Mouse (Mus musculus): ENCODE results near the gene Trnau1ap. TPM values are rescaled to one million over a fixed set of nuclear protein-coding genes. Genes with fewer than 3 reads are reported as not detected.
"Not testable (repeated sequence)": the region's sequence is repeated elsewhere in the genome, so short reads cannot be mapped to it uniquely, and the experiment has no call there.

Trnau1ap gene
- total RNA-seq, 1 experiment from 2014 or later = 33.2 TPM

DNA sequence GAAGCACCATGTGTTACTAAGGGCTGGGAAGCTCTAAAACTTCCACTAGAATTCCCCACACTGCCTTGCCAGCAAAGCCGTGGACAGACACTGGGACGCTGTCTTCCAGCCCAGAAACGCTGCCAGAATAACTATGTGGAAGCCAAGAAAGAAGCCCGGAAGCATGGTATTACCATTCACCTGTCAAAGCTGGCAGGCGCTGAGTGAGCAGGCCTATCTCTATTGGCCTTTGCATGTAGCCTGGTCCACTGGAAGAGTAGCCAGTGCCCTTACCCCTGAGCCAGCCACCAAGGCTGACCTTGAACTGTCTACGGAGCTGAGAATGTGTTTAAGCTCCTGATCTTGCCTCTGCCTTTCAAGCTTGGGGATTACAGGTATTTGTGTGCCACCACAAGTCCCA is 27.9 kb downstream of the Trnau1ap start:
- DNase-seq = peak; percentile 55

- no peak for DNase-seq
These were observed 29.5 kb downstream of the Trnau1ap start for GRCm38 (mm10) chr4:132299849-132300248.

- peak; percentile 39 for DNase-seq
These were observed 33.5 kb downstream of the Trnau1ap start for GRCm38 (mm10) chr4:132295696-132296390.

- DNase-seq = peak; percentile 11
These were observed 35.6 kb downstream of the Trnau1ap start for GRCm38 (mm10) chr4:132293682-132294240.

- DNase-seq = peak; percentile 77
These were observed 36.4 kb downstream of the Trnau1ap start for GRCm38 (mm10) chr4:132292988-132293387.

- DNase-seq = peak; percentile 4
These were observed 37.6 kb downstream of the Trnau1ap start for GRCm38 (mm10) chr4:132291624-132292335.

GRCm38 (mm10) chr4:132291056-132291455 is 38.3 kb downstream of the Trnau1ap start:
- no peak for DNase-seq

- DNase-seq = not testable (repeated sequence)
These were observed 40.5 kb downstream of the Trnau1ap start for GRCm38 (mm10) chr4:132288840-132289239.

GRCm38 (mm10) chr4:132275949-132276348 is 53.4 kb downstream of the Trnau1ap start:
- no peak for DNase-seq

GRCm38 (mm10) chr4:132274156-132274862 is 55.0 kb downstream of the Trnau1ap start, which contains the start of gene Taf12:
Gene Taf12 (plus strand): TSS chr4:132274375.
- DNase-seq = peak; percentile 96

DNA sequence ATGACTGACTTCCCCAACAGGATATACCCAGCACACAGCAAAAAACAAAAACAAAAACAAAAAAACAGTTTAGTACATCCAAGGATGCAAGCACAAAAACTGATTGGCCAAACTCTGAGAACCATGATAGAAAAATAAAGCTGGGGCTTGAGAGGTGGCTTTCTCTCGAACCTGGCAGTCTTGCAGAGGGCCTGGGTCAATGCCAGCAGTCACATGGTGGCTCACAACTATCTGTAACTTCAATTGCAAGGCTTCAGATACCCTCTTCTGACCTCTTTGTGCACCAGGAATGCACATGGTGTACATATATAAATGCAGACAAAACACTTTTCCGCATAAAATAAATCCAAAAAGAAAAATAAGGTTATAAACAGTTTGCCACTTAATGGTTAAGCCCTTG is 56.2 kb downstream of the Trnau1ap start:
- DNase-seq = peak; percentile 43

GRCm38 (mm10) chr4:132269740-132270560 is 59.4 kb downstream of the Trnau1ap start:
- peak; percentile 90 for DNase-seq

DNA sequence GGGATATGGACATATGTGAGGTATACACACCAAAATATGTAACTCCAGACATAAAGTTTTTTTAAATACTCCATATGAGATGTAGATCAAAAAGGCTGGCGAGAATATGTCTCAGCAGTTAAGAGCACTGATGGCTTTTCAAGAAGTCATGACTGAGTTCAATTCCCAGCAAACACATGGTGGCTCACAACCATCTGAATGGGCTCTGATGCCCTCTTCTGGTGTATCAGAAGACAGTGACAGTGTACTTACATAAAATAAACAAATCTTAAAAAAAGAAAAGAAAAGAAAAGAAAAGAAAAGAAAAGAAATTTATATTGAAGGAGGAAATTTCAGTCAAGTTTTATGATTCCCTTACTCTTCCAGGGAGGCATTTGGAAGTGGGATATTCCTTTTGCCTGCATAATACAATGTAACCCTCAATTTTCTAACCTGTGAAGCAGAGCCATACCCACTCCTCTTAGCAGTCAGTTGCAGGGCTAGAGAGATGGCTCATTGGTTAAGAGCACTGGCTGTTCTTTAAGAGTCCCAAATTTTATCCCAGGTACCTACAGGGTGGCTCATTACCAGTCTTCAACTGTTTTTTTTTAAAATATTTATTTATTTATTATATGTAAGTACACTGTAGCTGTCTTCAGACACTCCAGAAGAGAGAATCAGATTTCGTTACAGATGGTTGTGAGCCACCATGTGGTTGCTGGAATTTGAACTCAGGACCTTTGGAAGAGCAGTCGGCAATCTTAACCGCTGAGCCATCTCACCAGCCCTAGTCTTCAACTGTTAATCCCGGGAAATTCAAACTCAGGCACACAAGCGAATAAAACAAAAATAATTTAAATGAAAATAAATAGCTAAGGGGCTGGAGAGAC is 60.2 kb downstream of the Trnau1ap start:
- peak; percentile 37 for DNase-seq

DNA sequence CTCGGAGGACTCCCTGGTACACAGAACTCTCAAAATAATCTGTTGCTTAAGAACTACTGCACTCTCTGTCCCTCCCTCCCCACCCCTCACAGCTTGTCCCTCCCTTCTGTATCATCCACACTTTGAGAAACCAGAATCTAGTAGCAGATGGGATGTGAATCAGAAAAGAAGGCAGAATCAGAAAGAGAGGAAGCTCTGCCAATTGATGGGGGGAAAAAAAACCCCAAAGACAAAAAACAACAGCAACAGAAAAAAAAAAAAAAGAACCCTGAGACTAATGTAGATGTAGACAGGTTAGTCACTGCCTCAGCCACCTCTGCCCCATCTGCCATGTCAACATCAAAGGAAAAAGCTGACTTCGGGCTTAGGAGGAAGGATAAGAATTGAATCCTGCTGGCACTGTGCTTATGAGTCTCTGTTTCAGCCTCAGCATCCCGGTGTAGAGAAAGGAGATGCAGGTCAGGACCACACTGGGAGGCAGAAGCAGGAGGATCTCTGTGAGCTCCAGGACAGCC is 62.4 kb downstream of the Trnau1ap start:
- no peak for DNase-seq

GRCm38 (mm10) chr4:132263313-132263712 is 66.0 kb downstream of the Trnau1ap start:
- no peak for DNase-seq

GRCm38 (mm10) chr4:132262358-132262616 is 67.1 kb downstream of the Trnau1ap start:
- DNase-seq = no peak

Measured in adrenal gland, postnatal 14 days (tissue).